Mouse (Mus musculus): ENCODE data around the gene Pold4. TPM values are rescaled to one million over a fixed set of nuclear protein-coding genes. Genes with fewer than 3 reads are reported as not detected.
A peak's percentile ranks its signal among the peaks of the same experiment; 100 is the strongest.

Pold4 gene
- polyA plus RNA-seq, 1 experiment from 2014 or later: 63.6 TPM

GRCm38 (mm10) chr19:4217855-4218254, 13.8 kb upstream of the Pold4 start:
- Histone ChIP-seq H3K4me3 (ENCODE audit: low read depth, low read length) (no peak overlapping the region), H3K36me3 (ENCODE audit: insufficient read depth, low read length) (no peaks in the 10 kb centered on the region), H3K4me1 (ENCODE audit: insufficient read depth, low read depth, low read length) (peaks cover 40% of the 10 kb centered on the region), H3K27me3 (replicated peaks; ENCODE audit: insufficient read depth, low read length) (no peaks in the 10 kb centered on the region), H3K9me3 (ENCODE audit: low read length) (no peaks in the 10 kb centered on the region), H3K9ac (replicated peaks; ENCODE audit: low read depth) (no peak overlapping the region), H3K27ac (ENCODE audit: low read length) (no peak overlapping the region), H3K4me2 (replicated peaks; ENCODE audit: low read depth, low read length) (no peak overlapping the region)
- TF ChIP-seq EP300 (IDR thresholded peaks at IDR 0.05) (no peak), CTCF (IDR thresholded peaks at IDR 0.05) (no peak)
- DNase-seq (ENCODE audit: low spot score) (no peak), ATAC-seq (no peak)
- WGBS: 50% methylated on average over 3 of the region's 3 CpGs

- ATAC-seq (no peak), DNase-seq (ENCODE audit: low spot score) (no peak)
- H3K9me3 ChIP-seq (ENCODE audit: low read length): no peaks in the 10 kb centered on the region
- no peak overlapping the region for H3K27ac ChIP-seq (ENCODE audit: low read length)
- 88% methylated on average over 11 of the region's 11 CpGs for WGBS
- no peaks in the 10 kb centered on the region for H3K36me3 ChIP-seq (ENCODE audit: insufficient read depth, low read length)
- no peak overlapping the region for H3K4me3 ChIP-seq (ENCODE audit: low read depth, low read length)
- no peaks in the 10 kb centered on the region for H3K27me3 ChIP-seq (replicated peaks; ENCODE audit: insufficient read depth, low read length)
- H3K9ac ChIP-seq (replicated peaks; ENCODE audit: low read depth): no peak overlapping the region
- TF ChIP-seq EP300 (IDR thresholded peaks at IDR 0.05) (no peak), CTCF (IDR thresholded peaks at IDR 0.05) (no peak)
- H3K4me1 ChIP-seq (ENCODE audit: insufficient read depth, low read depth, low read length): peaks cover 36% of the 10 kb centered on the region
- H3K4me2 ChIP-seq (replicated peaks; ENCODE audit: low read depth, low read length): no peak overlapping the region
These were observed 13.4 kb upstream of the Pold4 start for GRCm38 (mm10) chr19:4218293-4218692.

GRCm38 (mm10) chr19:4218784-4219183, 12.9 kb upstream of the Pold4 start:
- DNase-seq (ENCODE audit: low spot score) (no peak), ATAC-seq (no peak)
- no peak overlapping the region for H3K9ac ChIP-seq (replicated peaks; ENCODE audit: low read depth)
- H3K4me1 ChIP-seq (ENCODE audit: insufficient read depth, low read depth, low read length): peaks cover 32% of the 10 kb centered on the region
- H3K27ac ChIP-seq (ENCODE audit: low read length): no peak overlapping the region
- no peaks in the 10 kb centered on the region for H3K36me3 ChIP-seq (ENCODE audit: insufficient read depth, low read length)
- H3K4me2 ChIP-seq (replicated peaks; ENCODE audit: low read depth, low read length): no peak overlapping the region
- H3K4me3 ChIP-seq (ENCODE audit: low read depth, low read length): no peak overlapping the region
- no peaks in the 10 kb centered on the region for H3K9me3 ChIP-seq (ENCODE audit: low read length)
- WGBS: 85% methylated on average over 1 of the region's 1 CpGs
- TF ChIP-seq EP300 (IDR thresholded peaks at IDR 0.05) (no peak), CTCF (IDR thresholded peaks at IDR 0.05) (no peak)
- H3K27me3 ChIP-seq (replicated peaks; ENCODE audit: insufficient read depth, low read length): no peaks in the 10 kb centered on the region

GRCm38 (mm10) chr19:4219943-4220342, 11.8 kb upstream of the Pold4 start:
- H3K9ac ChIP-seq (replicated peaks; ENCODE audit: low read depth): no peak overlapping the region
- 81% methylated on average over 6 of the region's 6 CpGs for WGBS
- no peak overlapping the region for H3K4me2 ChIP-seq (replicated peaks; ENCODE audit: low read depth, low read length)
- ATAC-seq (no peak), DNase-seq (ENCODE audit: low spot score) (no peak)
- H3K36me3 ChIP-seq (ENCODE audit: insufficient read depth, low read length): no peaks in the 10 kb centered on the region
- H3K27me3 ChIP-seq (replicated peaks; ENCODE audit: insufficient read depth, low read length): no peaks in the 10 kb centered on the region
- peaks cover 30% of the 10 kb centered on the region for H3K4me1 ChIP-seq (ENCODE audit: insufficient read depth, low read depth, low read length)
- 0 out of 2 replicates have a peak overlapping the region, but pooled peaks have one; percentile 7 for H3K27ac ChIP-seq (ENCODE audit: low read length)
- no peak overlapping the region for H3K4me3 ChIP-seq (ENCODE audit: low read depth, low read length)
- no peaks in the 10 kb centered on the region for H3K9me3 ChIP-seq (ENCODE audit: low read length)
- TF ChIP-seq CTCF (IDR thresholded peaks at IDR 0.05) (no peak), EP300 (IDR thresholded peaks at IDR 0.05) (no peak)

- H3K9me3 ChIP-seq (ENCODE audit: low read length): no peaks in the 10 kb centered on the region
- WGBS: 22% methylated on average over 4 of the region's 4 CpGs
- no peak overlapping the region for H3K9ac ChIP-seq (replicated peaks; ENCODE audit: low read depth)
- TF ChIP-seq CTCF (IDR thresholded peaks at IDR 0.05): no peak
- no peak for DNase-seq (ENCODE audit: low spot score)
- H3K4me3 ChIP-seq (ENCODE audit: low read depth, low read length): no peak overlapping the region
- peaks cover 30% of the 10 kb centered on the region; the same call in 1 of the 2 replicates for H3K4me1 ChIP-seq (ENCODE audit: insufficient read depth, low read depth, low read length)
- no peaks in the 10 kb centered on the region for H3K27me3 ChIP-seq (replicated peaks; ENCODE audit: insufficient read depth, low read length)
- H3K36me3 ChIP-seq (ENCODE audit: insufficient read depth, low read length): no peaks in the 10 kb centered on the region
- 0 out of 2 replicates have a peak overlapping the region, but pooled peaks have one; percentile 12 for H3K4me2 ChIP-seq (replicated peaks; ENCODE audit: low read depth, low read length)
- H3K27ac ChIP-seq (ENCODE audit: low read length): peak overlapping the region; percentile 7; the same call in 1 of the 2 replicates
- ATAC-seq: peak; percentile 7; the same call in 1 of the 2 replicates
These were observed 11.3 kb upstream of the Pold4 start for GRCm38 (mm10) chr19:4220416-4220815.

- DNase-seq (ENCODE audit: low spot score): peak; percentile 69
- 0 out of 2 replicates have a peak overlapping the region, but pooled peaks have one; percentile 25 for H3K4me2 ChIP-seq (replicated peaks; ENCODE audit: low read depth, low read length)
- H3K9ac ChIP-seq (replicated peaks; ENCODE audit: low read depth): no peak overlapping the region
- no peaks in the 10 kb centered on the region for H3K9me3 ChIP-seq (ENCODE audit: low read length)
- H3K4me1 ChIP-seq (ENCODE audit: insufficient read depth, low read depth, low read length): peaks cover 30% of the 10 kb centered on the region; the same call in 1 of the 2 replicates
- H3K4me3 ChIP-seq (ENCODE audit: low read depth, low read length): no peak overlapping the region
- no peaks in the 10 kb centered on the region for H3K27me3 ChIP-seq (replicated peaks; ENCODE audit: insufficient read depth, low read length)
- H3K36me3 ChIP-seq (ENCODE audit: insufficient read depth, low read length): no peaks in the 10 kb centered on the region
- no peak for TF ChIP-seq EP300 (IDR thresholded peaks at IDR 0.05)
- TF ChIP-seq CTCF (IDR thresholded peaks at IDR 0.05): no peak
- 0 out of 2 replicates have a peak overlapping the region, but pooled peaks have one; percentile 7 for H3K27ac ChIP-seq (ENCODE audit: low read length)
- WGBS: 30% methylated on average over 14 of the region's 14 CpGs
- ATAC-seq: peak; percentile 64
These were observed 10.5 kb upstream of the Pold4 start for GRCm38 (mm10) chr19:4220957-4221743.

All from lung, postnatal 0 days (tissue).